Mouse (Mus musculus): ENCODE results near the gene Svs6. TPM values are rescaled to one million over a fixed set of nuclear protein-coding genes. Genes with fewer than 3 reads are reported as not detected.

Svs6 gene
- total RNA-seq, 2 experiments from 2014 or later, result not detected

Small RNA genes lying within 50 kb of the gene (microRNA-seq; reads per million reads assigned to microRNA genes)
- gene Mir7678, result not detected

Other genes starting within 250 kb of the Svs6 start
- 10 to 100 TPM; 32.9 to 34.8 TPM for gene Stk4, start 246.4 kb upstream of the Svs6 start, total RNA-seq (2021)
- gene Tomm34, start 245.6 kb upstream of the Svs6 start, total RNA-seq (2021), result 10 to 100 TPM; 34.9 to 35.5 TPM
- gene Kcns1, start 145.6 kb upstream of the Svs6 start, total RNA-seq (2021), result 10 to 100 TPM; 10.6 to 11.1 TPM
- gene Wfdc5, start 134.0 kb upstream of the Svs6 start, total RNA-seq (2021), result not detected
- not detected for gene Wfdc12, start 126.1 kb upstream of the Svs6 start, total RNA-seq (2021)
- gene Wfdc15a, start 116.6 kb upstream of the Svs6 start, total RNA-seq (2021), result not detected
- gene Wfdc15b, start 95.1 kb upstream of the Svs6 start, total RNA-seq (2021), result not detected
- not detected for gene Svs2, start 78.3 kb upstream of the Svs6 start, total RNA-seq (2021)
- gene Svs3b, start 60.1 kb upstream of the Svs6 start, total RNA-seq (2021), result not detected
- gene Svs4, start 38.3 kb upstream of the Svs6 start, total RNA-seq (2021), result not detected
- not detected for gene Svs3a, start 27.5 kb upstream of the Svs6 start, total RNA-seq (2021)
- gene Svs5, start 16.0 kb downstream of the Svs6 start, total RNA-seq (2021), result not detected
- gene Slpi, start 72.3 kb downstream of the Svs6 start, total RNA-seq (2021), result under 1 TPM; 0.62 to 0.93 TPM
- under 1 TPM; 0.41 to 0.79 TPM for gene Rbpjl, start 86.4 kb downstream of the Svs6 start, total RNA-seq (2021)
- 10 to 100 TPM; 13.0 to 14.9 TPM for gene Matn4, start 88.4 kb downstream of the Svs6 start, total RNA-seq (2021)
- 10 to 100 TPM; 35.9 to 56.8 TPM for gene Sdc4, start 127.1 kb downstream of the Svs6 start, total RNA-seq (2021)
- 10 to 100 TPM; 40.9 to 41.8 TPM for gene Sys1, start 140.2 kb downstream of the Svs6 start, total RNA-seq (2021)
- gene Gm20458, start 144.2 kb downstream of the Svs6 start, total RNA-seq (2021), result 1 to 10 TPM; 2.2 to 6.0 TPM
- gene Trp53tg5, start 157.0 kb downstream of the Svs6 start, total RNA-seq (2021), result not detected
- 10 to 100 TPM; 75.5 to 77.3 TPM for gene Dbndd2, start 169.4 kb downstream of the Svs6 start, total RNA-seq (2021)
- gene Pigt, start 180.8 kb downstream of the Svs6 start, total RNA-seq (2021), result 100 to 1,000 TPM; 119 to 124 TPM
- under 1 TPM in 1 of 2 experiments, not detected in 1; 0.84 TPM for gene Wfdc2, start 245.7 kb downstream of the Svs6 start, total RNA-seq (2021)